Mouse (Mus musculus): ENCODE measurements around the gene Adcy4. TPM values are rescaled to one million over a fixed set of nuclear protein-coding genes. Genes with fewer than 3 reads are reported as not detected.

Gene Adcy4
- polyA plus RNA-seq, 1 experiment = 0.02 TPM

GRCm38 (mm10) chr14:55735758-55736157 lies 48.1 kb downstream of the Adcy4 start:
- H3ac ChIP-seq (ENCODE audit: control insufficient read depth, insufficient read length, low read depth) = no peak overlapping the region
- no peaks in the 10 kb centered on the region for H3K79me2 ChIP-seq (ENCODE audit: control insufficient read depth, insufficient read depth)
- no peaks in the 10 kb centered on the region for H3K27me3 ChIP-seq (ENCODE audit: control insufficient read depth, insufficient read depth, insufficient read length)
- no peaks in the 10 kb centered on the region for H3K79me3 ChIP-seq (ENCODE audit: low read depth)
- peaks cover 6% of the 10 kb centered on the region for H3K36me3 ChIP-seq (ENCODE audit: control insufficient read depth, insufficient read depth)
- no peak overlapping the region for H3K4me3 ChIP-seq (ENCODE audit: insufficient read depth, poor library complexity, severe bottlenecking)
- no peak for TF ChIP-seq CEBPB (IDR thresholded peaks at IDR 0.05; ENCODE audit: low read depth)
- TF ChIP-seq FOSL1 (IDR thresholded peaks at IDR 0.05; ENCODE audit: insufficient read depth, low read length, poor library complexity, severe bottlenecking) = no peak
- TF ChIP-seq MAX (IDR thresholded peaks at IDR 0.05) = no peak
- no peak for TF ChIP-seq MYOG (IDR thresholded peaks at IDR 0.05; ENCODE audit: control insufficient read depth, extremely low read depth, insufficient read length)
- TF ChIP-seq MYOD1 (IDR thresholded peaks at IDR 0.05; ENCODE audit: control insufficient read depth, insufficient read length, low read depth) = no peak
- TF ChIP-seq USF1 (IDR thresholded peaks at IDR 0.05; ENCODE audit: low read depth) = no peak
- TF ChIP-seq CTCF (IDR thresholded peaks at IDR 0.05; ENCODE audit: control insufficient read depth, insufficient read depth, insufficient read length) = no peak

DNA sequence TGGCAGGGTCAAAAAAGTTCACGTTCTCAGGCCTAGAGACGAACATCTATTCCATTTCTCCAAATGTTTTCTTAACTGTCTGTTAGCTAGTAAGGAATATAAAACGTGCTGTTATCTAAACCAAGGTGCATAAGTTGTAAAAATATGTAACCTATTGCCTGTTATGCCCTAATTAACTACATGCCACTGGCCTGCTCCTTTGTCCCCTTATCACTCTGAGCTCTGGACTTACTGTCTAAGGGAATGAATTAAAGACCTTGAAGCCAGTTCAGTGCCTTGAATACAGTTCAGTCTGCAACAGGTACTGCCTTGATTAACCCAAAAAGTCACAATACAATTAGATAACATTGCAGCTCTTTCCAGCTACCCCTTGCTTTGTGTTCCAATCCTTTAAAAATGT lies 48.6 kb downstream of the Adcy4 start:
- H3K27me3 ChIP-seq (ENCODE audit: control insufficient read depth, insufficient read depth, insufficient read length) = no peaks in the 10 kb centered on the region
- H3K79me3 ChIP-seq (ENCODE audit: low read depth) = no peaks in the 10 kb centered on the region
- no peak overlapping the region for H3K4me3 ChIP-seq (ENCODE audit: insufficient read depth, poor library complexity, severe bottlenecking)
- no peak overlapping the region for H3ac ChIP-seq (ENCODE audit: control insufficient read depth, insufficient read length, low read depth)
- TF ChIP-seq MYOD1 (IDR thresholded peaks at IDR 0.05; ENCODE audit: control insufficient read depth, insufficient read length, low read depth) (no peak), CTCF (IDR thresholded peaks at IDR 0.05; ENCODE audit: control insufficient read depth, insufficient read depth, insufficient read length) (no peak), MYOG (IDR thresholded peaks at IDR 0.05; ENCODE audit: control insufficient read depth, extremely low read depth, insufficient read length) (no peak), CEBPB (IDR thresholded peaks at IDR 0.05; ENCODE audit: low read depth) (no peak), FOSL1 (IDR thresholded peaks at IDR 0.05; ENCODE audit: insufficient read depth, low read length, poor library complexity, severe bottlenecking) (no peak), MAX (IDR thresholded peaks at IDR 0.05) (no peak), USF1 (IDR thresholded peaks at IDR 0.05; ENCODE audit: low read depth) (no peak)
- peaks cover 6% of the 10 kb centered on the region for H3K36me3 ChIP-seq (ENCODE audit: control insufficient read depth, insufficient read depth)
- H3K79me2 ChIP-seq (ENCODE audit: control insufficient read depth, insufficient read depth) = no peaks in the 10 kb centered on the region

DNA sequence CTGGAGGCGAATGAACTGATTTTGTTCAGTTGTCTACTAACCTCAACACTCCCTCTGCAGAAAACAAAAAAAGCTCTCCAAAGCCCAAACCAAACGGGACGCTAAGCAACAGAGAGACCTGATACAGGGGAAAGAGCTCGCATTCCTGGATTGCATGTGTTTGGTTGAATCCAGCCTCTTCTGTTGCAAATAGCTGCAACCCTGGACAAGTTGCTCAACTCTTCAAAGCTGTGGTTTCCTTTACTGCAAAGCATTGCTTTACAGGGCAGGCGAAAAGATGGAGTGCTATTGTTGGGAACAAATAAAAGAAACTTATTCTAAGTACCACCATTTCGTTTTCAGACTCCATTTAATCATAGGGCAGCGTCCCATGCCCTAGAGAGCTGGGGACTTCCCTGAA lies 49.0 kb downstream of the Adcy4 start:
- peaks cover 6% of the 10 kb centered on the region for H3K36me3 ChIP-seq (ENCODE audit: control insufficient read depth, insufficient read depth)

DNA sequence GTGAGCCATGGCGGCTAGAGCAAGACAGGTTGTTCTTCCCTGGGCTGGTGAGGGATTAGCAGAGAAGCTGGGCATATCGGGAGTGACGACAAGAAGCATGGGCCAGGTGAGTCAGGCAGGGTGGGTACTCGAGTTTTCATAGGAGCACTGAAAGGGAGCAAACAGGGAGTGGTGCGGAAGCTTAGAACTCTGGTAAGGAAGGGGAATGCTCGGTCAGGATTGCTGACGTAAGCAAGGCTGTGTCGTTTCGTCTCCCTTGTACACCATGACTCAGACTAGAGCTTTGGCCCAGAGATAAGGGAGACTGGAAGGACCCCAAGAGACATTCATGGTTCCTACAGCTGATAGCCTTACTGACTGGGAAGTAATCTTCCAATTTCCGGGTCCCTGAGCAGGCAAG lies 50.0 kb downstream of the Adcy4 start:
- no peaks in the 10 kb centered on the region for H3K79me2 ChIP-seq (ENCODE audit: control insufficient read depth, insufficient read depth)
- TF ChIP-seq MYOG (IDR thresholded peaks at IDR 0.05; ENCODE audit: control insufficient read depth, extremely low read depth, insufficient read length) = no peak
- no peak for TF ChIP-seq CEBPB (IDR thresholded peaks at IDR 0.05; ENCODE audit: low read depth)
- no peak for TF ChIP-seq MYOD1 (IDR thresholded peaks at IDR 0.05; ENCODE audit: control insufficient read depth, insufficient read length, low read depth)
- no peak for TF ChIP-seq FOSL1 (IDR thresholded peaks at IDR 0.05; ENCODE audit: insufficient read depth, low read length, poor library complexity, severe bottlenecking)
- no peak for TF ChIP-seq CTCF (IDR thresholded peaks at IDR 0.05; ENCODE audit: control insufficient read depth, insufficient read depth, insufficient read length)
- no peak for TF ChIP-seq MAX (IDR thresholded peaks at IDR 0.05)
- no peak for TF ChIP-seq USF1 (IDR thresholded peaks at IDR 0.05; ENCODE audit: low read depth)
- no peaks in the 10 kb centered on the region for H3K27me3 ChIP-seq (ENCODE audit: control insufficient read depth, insufficient read depth, insufficient read length)
- no peak overlapping the region for H3K4me3 ChIP-seq (ENCODE audit: insufficient read depth, poor library complexity, severe bottlenecking)
- no peaks in the 10 kb centered on the region for H3K79me3 ChIP-seq (ENCODE audit: low read depth)
- H3K36me3 ChIP-seq (ENCODE audit: control insufficient read depth, insufficient read depth) = peaks cover under 1% of the 10 kb centered on the region
- no peak overlapping the region for H3ac ChIP-seq (ENCODE audit: control insufficient read depth, insufficient read length, low read depth)

More for the DNA sequence above, 49.0 kb downstream of the Adcy4 start:
- TF ChIP-seq USF1 (IDR thresholded peaks at IDR 0.05; ENCODE audit: low read depth) (no peak), MYOG (IDR thresholded peaks at IDR 0.05; ENCODE audit: control insufficient read depth, extremely low read depth, insufficient read length) (no peak), CEBPB (IDR thresholded peaks at IDR 0.05; ENCODE audit: low read depth) (no peak), FOSL1 (IDR thresholded peaks at IDR 0.05; ENCODE audit: insufficient read depth, low read length, poor library complexity, severe bottlenecking) (no peak), MAX (IDR thresholded peaks at IDR 0.05) (no peak), MYOD1 (IDR thresholded peaks at IDR 0.05; ENCODE audit: control insufficient read depth, insufficient read length, low read depth) (no peak), CTCF (IDR thresholded peaks at IDR 0.05; ENCODE audit: control insufficient read depth, insufficient read depth, insufficient read length) (no peak)
- H3K79me2 ChIP-seq (ENCODE audit: control insufficient read depth, insufficient read depth) = no peaks in the 10 kb centered on the region
- no peaks in the 10 kb centered on the region for H3K27me3 ChIP-seq (ENCODE audit: control insufficient read depth, insufficient read depth, insufficient read length)
- no peak overlapping the region for H3ac ChIP-seq (ENCODE audit: control insufficient read depth, insufficient read length, low read depth)
- no peaks in the 10 kb centered on the region for H3K79me3 ChIP-seq (ENCODE audit: low read depth)
- no peak overlapping the region for H3K4me3 ChIP-seq (ENCODE audit: insufficient read depth, poor library complexity, severe bottlenecking)

GRCm38 (mm10) chr14:55730531-55731032 lies 53.3 kb downstream of the Adcy4 start:
- Histone ChIP-seq H3K4me3 (ENCODE audit: insufficient read depth, poor library complexity, severe bottlenecking) (no peak overlapping the region), H3K36me3 (ENCODE audit: control insufficient read depth, insufficient read depth) (no peaks in the 10 kb centered on the region), H3K79me2 (ENCODE audit: control insufficient read depth, insufficient read depth) (no peaks in the 10 kb centered on the region), H3ac (ENCODE audit: control insufficient read depth, insufficient read length, low read depth) (no peak overlapping the region), H3K79me3 (ENCODE audit: low read depth) (no peaks in the 10 kb centered on the region), H3K27me3 (ENCODE audit: control insufficient read depth, insufficient read depth, insufficient read length) (no peaks in the 10 kb centered on the region)
- no peak for TF ChIP-seq MYOD1 (IDR thresholded peaks at IDR 0.05; ENCODE audit: control insufficient read depth, insufficient read length, low read depth)
- TF ChIP-seq CTCF (IDR thresholded peaks at IDR 0.05; ENCODE audit: control insufficient read depth, insufficient read depth, insufficient read length) = no peak
- TF ChIP-seq MAX (IDR thresholded peaks at IDR 0.05) = no peak
- TF ChIP-seq CEBPB (IDR thresholded peaks at IDR 0.05; ENCODE audit: low read depth) = no peak
- no peak for TF ChIP-seq USF1 (IDR thresholded peaks at IDR 0.05; ENCODE audit: low read depth)
- TF ChIP-seq MYOG (IDR thresholded peaks at IDR 0.05; ENCODE audit: control insufficient read depth, extremely low read depth, insufficient read length) = no peak
- no peak for TF ChIP-seq FOSL1 (IDR thresholded peaks at IDR 0.05; ENCODE audit: insufficient read depth, low read length, poor library complexity, severe bottlenecking)
